Mouse (Mus musculus) 3T3-L1 (cell line): Measurements from ENCODE around the gene Ehhadh.
"Not testable (repeated sequence)": the region's sequence is repeated elsewhere in the genome, so short reads cannot be mapped to it uniquely, and the experiment has no call there.

ENCODE experiments used
- DNase-seq: peaks from one replicate; pipeline ENCODE4 v3.0.0-alpha.2; 2015; ENCODE audit warnings: low read depth, low spot score

Ehhadh gene

DNA sequence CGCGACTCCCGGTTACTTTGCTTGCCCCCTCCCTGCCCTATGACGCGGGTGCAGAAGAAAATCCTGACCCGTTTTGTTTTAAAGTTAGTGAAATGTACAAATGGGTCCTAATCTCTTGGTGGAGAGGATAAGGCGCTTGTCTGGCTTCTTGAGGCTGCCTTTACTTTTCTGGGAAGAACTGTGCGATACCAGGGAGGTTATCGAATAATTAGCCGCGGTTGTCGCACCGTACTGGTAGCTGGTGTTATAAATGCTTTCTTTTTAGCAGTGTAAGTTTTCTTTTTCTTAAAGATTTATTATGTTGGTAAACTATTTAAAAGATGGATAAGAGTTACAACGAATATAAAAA, 7.1 kb upstream of the Ehhadh start:
- DNase-seq, result no peak

DNA sequence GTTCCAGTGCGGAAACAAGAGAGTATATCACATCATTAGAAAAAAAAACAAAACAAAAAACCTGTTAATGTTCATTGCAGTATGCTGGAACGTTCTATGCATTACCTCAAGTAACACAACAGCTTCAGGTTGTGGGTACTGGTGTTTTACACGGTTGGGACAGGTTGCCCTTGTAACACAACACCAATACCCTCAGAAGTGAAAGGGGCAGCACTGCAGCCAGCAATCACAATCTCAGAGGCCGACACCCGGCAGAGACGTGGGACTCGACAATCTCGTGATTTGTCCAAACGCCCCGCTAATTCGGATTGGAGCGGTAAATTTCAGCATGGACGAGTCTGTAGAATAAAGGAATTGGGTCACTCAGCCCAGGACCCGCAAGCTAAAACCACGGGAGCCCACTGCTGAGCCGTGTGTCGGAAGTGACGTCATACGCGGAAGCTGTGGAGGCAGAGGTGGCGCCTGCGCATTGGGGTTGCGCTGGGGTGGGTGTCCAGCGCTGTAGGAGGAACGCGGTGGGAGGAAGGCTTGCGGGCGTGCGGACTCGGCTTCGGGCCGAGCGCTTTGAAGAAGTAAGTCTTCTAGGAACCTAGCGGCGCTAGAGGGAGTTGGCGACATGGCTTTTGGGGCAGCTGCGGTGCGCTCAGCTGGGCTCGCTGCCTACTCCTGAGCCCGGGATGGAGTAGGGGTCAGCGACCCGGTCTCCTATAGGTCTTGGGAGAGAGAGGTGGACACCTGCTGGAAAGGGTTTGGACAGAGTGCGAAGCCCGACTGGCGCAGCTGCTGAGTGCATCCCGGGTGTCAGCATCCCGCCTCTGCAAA, 6.5 kb upstream of the Ehhadh start, which contains the start of gene Map3k13:
Gene Map3k13, plus strand, starts transcription at position 472 of the 822 bp plus-strand sequence.
- DNase-seq, result peak; percentile 95

DNA sequence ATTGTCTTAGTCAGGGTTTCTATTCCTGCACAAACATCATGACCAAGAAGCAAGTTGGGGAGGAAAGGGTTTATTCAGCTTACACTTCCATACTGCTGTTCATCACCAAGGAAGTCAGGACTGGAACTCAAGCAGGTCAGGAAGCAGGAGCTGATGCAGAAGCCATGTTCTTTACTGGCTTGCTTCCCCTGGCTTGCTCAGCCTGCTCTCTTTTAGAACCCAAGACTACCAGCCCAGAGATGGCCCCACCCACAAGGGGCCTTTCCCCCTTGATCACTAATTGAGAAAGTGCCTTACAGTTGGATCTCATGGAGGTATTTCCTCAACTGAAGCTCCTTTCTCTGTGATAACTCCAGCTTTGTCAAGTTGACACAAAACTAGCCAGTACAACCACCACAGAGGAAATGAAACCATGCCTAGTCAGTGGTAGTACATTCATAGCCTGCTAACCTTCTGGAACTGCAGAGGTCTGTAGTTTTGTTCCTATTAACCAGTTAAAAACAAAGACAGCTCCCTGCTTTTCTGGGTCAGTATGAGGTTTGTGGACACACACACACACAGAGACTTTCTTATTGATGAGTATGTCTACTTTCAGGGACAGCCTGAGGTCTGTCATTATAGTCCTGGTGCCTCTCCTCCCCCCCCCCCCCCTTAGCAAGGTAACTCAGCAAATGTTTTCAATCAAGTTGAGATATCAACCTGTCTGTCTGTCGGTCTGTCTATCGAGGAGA, 5.6 kb upstream of the Ehhadh start:
- not testable (repeated sequence) for DNase-seq

DNA sequence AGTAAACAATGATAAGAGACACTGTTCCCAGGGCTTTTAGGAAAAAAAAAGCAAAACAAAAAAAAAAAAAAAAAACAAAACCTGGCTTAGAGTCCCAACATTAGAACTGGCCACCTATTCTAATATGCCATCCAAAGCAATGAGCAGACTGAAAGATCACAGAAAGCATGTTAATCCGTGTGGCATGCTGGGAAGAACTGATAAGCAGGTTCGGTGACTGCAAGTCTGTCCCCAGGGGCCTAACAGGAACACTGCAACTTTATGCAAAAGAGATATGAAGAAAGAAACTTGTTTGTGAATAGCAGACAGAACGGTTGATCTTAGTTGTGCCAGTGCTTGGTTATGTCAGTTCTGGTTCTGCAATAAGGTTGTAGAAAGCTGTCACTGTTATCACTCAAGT, 4.2 kb upstream of the Ehhadh start:
- DNase-seq, result no peak

DNA sequence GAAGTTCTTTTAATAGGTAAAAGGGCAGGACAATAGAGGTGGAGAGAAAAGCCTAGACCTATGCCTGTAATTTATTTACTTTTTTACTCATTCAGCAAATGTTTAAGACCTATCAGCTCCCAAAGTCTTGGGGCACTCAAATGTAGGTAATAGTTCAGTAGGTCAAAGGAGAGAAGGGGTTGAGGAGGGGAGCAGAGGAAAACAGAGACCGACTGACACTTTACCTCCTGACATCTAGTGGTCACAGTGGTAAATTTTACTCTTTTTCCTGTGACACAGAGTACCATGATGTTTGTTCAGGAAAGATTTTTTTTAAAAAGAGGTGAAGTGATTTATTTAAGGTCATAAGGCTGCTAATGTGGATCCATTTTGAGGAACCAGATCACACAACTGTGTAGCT, 2.9 kb upstream of the Ehhadh start:
- no peak for DNase-seq

DNA sequence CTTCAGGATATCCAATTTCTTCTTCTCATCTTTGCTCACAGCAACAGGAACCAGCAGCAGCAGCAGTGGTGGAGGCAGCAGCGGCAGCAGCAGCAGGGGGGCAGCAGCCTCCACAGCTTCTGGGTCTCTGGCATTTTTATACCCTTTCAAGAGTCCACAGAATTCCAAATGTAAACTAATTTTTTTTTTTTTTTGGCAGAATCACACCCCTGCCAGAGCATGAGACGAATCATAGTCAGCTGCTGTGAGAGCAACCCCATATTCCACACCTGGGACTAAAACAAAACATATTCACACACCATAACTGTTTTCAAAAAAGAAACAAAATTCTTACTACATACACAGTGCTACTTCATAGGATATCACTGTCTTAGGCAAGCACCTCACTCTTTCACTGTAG, 1.6 kb upstream of the Ehhadh start:
- no peak for DNase-seq

DNA sequence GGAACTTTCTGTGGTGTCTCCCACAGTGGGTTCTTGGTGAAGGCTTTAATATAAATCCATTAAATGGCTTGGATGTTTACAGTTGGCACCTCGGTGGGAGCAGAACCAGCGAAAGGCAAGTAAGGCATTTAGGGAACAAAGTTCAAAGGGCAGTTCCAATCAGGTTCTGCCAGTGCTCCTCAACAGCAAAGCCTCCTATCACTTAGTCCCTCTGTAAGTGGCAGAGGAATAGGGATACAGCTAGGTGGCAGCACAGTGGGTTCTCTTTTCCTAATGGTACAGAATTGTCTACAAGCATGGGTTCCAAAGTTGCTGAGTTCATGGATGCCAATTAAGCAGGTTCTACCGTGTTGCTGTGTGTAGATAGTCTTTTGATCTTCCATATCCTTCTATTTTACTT, 974 bp upstream of the Ehhadh start:
- no peak for DNase-seq

DNA sequence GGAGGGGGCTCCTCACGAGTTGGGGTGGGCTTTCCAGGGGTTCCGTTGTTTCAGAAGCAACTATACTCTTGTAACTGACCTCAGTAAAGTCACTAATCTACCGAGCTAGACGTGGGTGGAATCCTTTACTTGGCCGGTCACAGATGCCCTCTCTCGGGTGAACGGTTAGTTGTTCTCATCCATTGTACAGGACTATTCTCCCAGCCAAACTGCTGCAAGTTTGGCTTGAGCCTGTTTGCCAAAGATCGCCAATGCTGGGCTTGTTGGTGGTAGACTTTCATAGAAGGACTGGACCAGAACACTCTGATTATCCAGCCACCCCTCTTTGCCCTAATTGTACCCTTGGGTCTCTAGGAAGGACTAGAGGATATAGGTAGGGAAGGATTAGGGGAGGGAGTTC, 1.3 kb downstream of the Ehhadh start:
- no peak for DNase-seq

DNA sequence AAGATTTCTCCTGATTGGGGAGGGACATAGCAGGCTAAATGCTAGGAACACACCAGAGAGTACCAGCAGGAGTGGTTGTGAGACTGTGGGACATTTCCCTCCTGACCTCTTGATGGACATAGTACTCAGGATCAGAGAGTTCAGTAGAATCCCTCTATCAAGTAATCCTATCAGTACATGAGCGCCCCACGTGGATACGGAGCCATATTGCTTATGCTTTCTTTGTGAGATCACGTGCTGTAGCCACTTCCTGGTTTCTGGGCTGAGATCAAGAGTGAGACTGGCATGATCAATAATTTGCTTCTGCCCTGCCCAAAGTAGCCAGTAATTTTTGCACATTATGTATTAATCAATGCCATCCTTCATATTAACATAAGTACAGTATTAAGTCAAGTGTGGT, 2.6 kb downstream of the Ehhadh start:
- no peak for DNase-seq

DNA sequence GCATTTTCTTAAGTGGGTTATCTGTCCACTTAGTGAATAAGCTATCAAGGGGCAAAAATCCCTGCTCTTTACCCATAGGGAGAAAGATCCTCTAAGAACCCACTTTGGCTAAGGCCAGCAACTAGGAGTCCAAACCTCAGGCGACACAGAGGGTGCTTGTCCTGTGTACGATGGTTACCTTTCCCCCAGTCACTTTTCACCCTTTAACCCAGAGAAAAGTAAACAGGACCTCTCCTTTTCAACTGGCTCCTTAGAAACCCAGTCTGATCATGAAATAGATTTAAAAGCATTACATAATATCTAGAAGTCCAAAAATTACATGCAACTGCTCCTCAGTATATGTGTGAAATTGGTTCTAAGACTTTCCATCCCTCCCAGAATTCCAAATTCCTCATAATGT, 4.8 kb downstream of the Ehhadh start:
- DNase-seq, result no peak

DNA sequence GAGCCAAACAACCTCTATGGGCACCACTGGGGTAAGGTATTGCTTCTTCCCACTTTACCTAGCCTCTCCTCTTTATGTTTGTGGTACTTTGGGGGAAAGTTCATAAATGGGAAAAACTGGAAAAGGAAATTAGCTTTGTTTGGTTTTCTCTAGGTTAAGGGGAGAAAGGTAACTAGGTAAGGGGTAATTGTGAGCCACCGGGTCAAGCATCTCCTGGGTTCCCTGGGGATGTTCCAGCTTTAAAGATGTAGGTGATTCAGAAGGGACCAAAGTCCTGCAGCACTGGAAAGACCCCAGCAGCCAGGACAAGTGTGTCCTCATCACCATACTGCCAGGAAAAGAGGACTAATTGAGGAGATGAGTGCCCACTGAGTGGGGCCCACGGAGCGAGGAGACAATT, 5.7 kb downstream of the Ehhadh start:
- no peak for DNase-seq

DNA sequence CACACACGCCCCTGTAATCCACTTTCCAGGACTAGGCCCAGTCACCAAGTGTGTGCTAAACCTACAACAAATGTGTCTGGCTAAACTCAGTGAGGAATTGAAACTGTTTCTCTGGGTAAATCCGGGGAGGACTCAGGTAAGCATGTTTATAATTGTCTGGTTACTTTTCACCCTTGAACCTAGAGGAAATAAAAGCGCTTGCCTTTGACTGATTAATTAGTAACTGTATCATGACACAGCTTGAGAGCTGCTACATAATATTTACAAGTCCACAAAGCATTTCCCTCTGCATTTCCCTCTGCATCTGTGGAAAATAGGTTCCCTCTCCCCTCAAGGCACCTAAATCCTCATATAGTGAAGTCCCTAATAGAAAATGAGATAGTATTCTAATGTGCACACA, 6.3 kb downstream of the Ehhadh start:
- no peak for DNase-seq

DNA sequence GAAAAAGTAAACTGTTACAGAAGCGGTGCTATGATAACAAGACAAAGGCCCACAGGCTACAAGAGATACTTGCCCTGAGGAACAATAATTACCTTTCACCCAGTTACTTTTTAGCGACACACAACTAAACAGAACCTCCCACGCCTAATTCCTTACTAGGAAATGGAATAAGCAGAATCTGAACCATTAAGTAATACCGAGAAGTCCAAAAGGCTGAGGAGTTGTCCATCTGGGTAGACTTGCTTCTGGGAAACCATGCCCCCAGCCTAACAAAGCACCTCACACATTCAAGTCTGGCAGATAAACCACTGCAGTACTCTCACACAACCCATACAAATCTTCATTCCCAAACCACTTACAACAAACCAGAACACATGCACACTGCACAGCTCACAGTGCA, 8.5 kb downstream of the Ehhadh start:
- no peak for DNase-seq

DNA sequence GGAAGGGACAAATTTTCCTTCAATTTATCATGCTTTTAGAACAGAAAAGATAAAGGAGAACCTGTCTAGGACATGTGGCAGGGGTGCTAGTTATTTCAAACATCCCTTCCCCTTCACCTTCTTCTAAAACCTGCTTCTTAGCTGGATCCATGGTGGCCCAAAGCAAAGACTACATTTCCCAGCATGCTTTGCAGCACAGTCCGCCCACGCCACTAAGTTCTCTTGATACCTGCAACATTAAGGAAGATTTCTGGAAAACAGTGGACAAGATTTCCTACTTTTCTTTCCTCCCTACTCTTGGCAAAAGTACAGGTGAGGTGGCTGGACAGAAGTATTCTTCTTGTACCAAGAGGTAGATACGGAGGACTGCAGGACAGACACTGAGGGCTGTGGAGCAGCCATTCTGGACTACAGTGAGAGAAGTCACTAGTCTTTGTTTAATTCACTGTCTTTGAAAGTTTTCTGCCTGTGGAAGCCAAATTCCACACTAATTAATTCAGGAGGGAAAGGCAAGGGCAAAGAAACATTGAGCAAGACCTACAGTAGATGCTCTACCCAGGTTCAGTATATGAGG, 9.2 kb downstream of the Ehhadh start:
- DNase-seq, result peak; percentile 18

DNA sequence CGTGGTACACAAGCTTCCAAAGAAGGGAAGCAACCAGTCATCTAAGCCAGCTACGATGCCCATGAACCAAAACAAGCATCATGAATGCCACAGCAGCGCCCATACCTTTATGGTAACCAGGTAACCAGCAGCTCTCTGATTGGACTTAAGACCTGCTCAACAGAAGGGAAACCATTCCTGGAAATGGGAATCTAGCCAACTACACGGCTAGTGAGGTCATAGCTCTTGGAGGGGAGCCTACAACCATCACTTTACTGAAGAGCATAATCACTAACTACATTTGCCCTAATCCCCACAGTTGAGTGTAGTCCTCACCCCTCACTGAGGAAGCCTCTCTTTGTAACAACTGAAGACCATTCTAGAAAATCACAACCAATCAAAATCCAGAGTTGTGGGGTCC, 12.9 kb downstream of the Ehhadh start:
- no peak for DNase-seq

DNA sequence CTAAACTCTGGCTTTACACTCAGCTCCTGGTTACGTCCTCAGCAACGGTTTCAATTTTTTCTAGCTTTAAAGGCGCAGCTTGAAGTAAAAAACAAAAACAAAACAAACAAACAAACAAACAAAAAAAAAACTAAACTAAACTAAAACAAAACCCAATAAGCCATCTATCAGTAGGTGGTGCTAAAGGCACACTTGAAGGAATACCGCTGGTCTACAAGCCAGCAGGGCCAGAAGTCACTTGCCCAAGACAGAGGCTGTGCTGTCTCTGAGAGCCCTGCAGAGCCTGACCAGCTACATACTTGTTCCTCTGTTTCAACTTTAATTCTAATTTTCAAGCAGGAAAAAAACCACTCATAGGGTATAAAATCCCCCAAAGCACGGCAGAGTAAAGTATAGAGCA, 17.9 kb downstream of the Ehhadh start:
- peak; percentile 51 for DNase-seq

DNA sequence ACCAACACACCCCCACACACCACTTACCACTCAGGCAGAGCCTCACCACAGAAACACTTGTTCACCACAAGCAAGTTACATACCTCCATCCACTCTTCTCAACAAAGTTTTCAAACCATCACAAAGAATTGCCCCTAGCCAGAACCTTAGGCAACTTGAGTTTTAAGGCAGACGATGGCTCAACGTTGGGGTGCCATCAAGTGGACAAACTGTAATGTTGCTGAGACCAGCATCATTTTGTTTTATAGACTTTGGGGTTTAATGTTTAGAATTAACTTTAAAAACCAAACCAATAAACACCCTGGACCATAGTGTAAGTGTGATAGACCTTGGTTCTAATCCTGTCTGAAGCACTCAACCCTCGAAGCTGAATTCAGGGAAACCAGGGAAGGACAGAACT, 19.4 kb downstream of the Ehhadh start:
- DNase-seq, result no peak

DNA sequence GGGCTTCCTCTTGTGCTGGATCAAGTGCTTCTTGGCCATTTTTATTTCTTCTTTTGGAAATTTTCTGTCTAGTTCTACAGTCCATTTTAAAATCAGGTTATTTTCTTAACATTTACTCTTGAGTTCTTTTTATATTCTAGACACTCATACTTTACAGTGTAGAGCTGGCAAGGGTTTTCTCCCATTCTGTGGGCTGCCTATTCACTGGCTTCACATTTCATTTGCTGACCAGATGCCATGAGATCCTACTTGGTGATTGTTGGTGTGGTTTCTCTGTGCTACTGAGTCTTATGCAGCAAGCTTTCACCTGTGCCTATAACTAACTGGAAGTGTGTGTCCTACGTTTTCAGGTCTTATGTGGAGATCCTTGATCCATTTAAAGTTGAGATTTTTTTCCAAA, 29.2 kb downstream of the Ehhadh start:
- DNase-seq, result no peak

DNA sequence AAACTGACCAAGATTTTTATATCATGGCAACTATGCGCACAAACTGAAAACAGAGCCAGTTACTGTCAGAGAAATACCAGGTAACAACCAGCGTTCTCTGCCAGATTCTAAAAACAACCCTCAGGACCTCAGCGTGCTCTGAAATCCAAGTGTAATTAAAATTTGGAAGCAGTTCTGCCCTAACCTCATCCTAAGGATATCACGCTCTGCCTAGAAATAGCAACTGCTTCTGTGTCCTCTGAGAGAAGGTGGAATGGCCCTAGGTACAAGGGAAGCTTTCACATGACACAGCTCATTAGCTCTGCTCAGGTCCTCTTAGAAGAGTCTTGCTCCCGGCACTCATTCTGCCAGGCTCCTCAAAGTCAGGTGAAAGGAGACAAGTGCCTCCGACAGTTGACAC, 44.2 kb downstream of the Ehhadh start:
- no peak for DNase-seq

DNA sequence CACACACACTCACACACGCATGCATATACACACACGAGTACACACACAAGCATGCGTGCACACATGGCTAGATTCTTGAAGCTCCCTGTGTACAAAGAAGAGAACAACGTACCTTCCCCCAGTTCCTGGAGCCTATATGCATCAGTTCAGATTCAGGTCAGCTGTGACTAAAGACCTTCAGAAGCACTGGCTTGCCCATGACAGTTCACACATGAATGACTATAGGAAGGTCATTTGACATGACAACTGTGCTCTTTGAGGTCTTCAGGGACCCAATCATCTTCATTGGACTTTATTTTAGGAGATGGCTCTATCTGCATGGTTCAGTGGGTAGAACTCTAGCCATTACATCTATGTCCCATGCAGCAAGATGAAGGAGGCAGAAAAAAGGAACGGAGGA, 44.7 kb downstream of the Ehhadh start:
- DNase-seq, result no peak

DNA sequence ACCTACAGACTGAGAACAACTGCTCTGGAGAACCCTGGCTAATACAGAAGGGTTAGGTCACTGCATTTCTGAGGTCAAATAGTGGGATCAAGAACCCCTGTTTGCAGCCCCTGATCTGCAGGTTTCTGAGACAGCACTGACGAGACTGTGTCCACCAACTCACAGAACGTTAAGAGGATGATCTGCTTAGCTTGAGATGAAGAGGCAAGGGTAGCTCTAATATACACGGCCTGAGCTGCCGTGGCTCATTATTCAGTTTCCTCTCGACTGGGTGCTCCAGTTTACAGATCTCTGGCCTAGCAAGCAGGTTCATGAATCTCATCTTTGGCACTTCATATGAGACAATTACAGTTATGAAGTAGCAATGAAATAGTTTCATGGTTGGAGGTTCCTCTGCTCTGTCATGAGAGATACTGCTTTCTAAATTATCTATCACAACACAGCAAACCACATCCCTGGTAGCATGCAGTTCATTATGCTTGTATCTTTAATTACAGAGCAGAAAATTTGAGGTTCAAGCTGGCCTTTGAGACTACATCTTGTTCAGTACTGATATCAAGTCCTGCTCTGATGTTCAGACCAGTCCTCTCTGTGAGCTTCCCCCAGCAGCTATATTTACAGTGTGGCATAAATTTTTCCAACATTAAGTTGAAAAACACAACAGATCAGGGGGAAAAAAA, 45.3 kb downstream of the Ehhadh start:
- no peak for DNase-seq

DNA sequence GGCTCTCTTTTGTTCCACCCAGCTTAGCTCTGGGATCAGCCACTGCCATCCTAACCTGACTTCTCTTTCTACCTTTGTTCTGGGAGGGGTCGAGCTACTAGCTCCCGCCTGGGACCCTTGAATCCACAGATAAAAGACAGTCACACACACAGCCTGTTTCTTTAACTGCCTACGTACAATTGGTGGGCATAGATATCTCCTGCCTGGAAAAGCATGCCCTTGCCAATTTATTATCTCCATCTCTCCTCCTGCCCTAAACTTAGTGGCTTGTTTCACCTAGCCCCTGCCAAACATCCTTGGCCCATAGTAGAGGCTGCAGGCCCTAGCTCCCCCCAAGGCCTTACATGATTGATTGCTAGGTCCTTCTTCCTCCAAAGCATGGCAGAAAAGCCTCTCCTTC, 46.1 kb downstream of the Ehhadh start:
- DNase-seq, result no peak
